Mouse (Mus musculus): ENCODE results near the gene Pacrg. TPM values are rescaled to one million over a fixed set of nuclear protein-coding genes. Genes with fewer than 3 reads are reported as not detected.

Gene Pacrg
- polyA plus RNA-seq, 1 experiment from 2014 or later: 9.2 TPM

DNA sequence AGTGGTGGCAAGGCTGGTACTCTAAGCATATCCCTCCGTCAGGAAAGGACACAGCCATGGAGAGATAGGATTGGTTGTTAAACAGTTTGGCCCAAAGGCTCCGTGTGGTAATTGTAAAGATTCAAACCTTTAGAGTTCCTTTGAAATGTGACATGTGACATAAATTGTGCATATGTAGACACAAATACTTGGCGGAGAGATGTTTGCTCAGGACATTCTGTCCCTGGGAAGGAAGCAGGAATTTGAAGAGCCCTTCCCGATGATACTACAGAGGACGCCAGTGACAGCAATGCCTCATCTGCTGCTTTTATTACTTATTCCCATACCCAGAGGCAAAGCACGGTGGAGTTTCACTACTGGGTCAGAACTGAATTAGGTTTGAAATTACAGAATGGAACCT, 374.6 kb downstream of the Pacrg start:
- Histone ChIP-seq H3K9me3 (ENCODE audit: control insufficient read depth, low read length) (no peaks in the 10 kb centered on the region), H3K27ac (replicated peaks; ENCODE audit: low read depth, low read length) (no peak overlapping the region), H3K27me3 (ENCODE audit: control insufficient read depth, insufficient read depth, low read length) (no peaks in the 10 kb centered on the region), H3K4me1 (ENCODE audit: control insufficient read depth, insufficient read depth, low read length) (no peaks in the 10 kb centered on the region), H3K9ac (replicated peaks; ENCODE audit: low read length) (no peak overlapping the region), H3K4me3 (replicated peaks; ENCODE audit: low read depth, low read length) (no peak overlapping the region), H3K4me2 (ENCODE audit: low read length) (no peak overlapping the region), H3K36me3 (ENCODE audit: control insufficient read depth, insufficient read depth, low read length) (no peaks in the 10 kb centered on the region)
- no peak for ATAC-seq (ENCODE audit: low FRiP score, low TSS enrichment)
- DNase-seq: no peak
- WGBS: 78% methylated on average over 6 of the region's 6 CpGs

DNA sequence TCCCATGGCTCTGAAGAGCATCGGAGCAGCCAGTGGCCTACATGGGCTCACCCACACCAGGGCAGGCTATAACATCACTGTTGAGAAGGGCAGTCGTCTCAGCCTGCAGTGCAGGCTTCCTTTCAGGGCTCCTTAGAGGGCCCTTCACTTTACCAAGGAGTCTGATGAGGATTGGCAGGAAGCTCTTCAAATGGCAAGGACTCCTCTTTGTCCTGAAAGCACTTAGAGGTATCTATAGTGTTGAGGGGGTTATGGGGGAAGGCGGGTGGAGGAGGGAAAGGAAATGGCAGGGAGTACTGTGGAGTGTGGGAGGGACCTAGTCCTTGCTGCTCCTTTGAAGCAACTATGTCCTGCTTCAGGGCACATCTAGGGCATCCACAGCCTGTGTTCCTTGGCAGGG, 375.4 kb downstream of the Pacrg start:
- Histone ChIP-seq H3K27ac (replicated peaks; ENCODE audit: low read depth, low read length) (no peak overlapping the region), H3K4me1 (ENCODE audit: control insufficient read depth, insufficient read depth, low read length) (no peaks in the 10 kb centered on the region), H3K4me2 (ENCODE audit: low read length) (no peak overlapping the region), H3K27me3 (ENCODE audit: control insufficient read depth, insufficient read depth, low read length) (no peaks in the 10 kb centered on the region), H3K4me3 (replicated peaks; ENCODE audit: low read depth, low read length) (no peak overlapping the region), H3K36me3 (ENCODE audit: control insufficient read depth, insufficient read depth, low read length) (no peaks in the 10 kb centered on the region), H3K9ac (replicated peaks; ENCODE audit: low read length) (no peak overlapping the region), H3K9me3 (ENCODE audit: control insufficient read depth, low read length) (no peaks in the 10 kb centered on the region)
- no peak for DNase-seq
- 79% methylated on average over 3 of the region's 3 CpGs for WGBS
- ATAC-seq (ENCODE audit: low FRiP score, low TSS enrichment): no peak

DNA sequence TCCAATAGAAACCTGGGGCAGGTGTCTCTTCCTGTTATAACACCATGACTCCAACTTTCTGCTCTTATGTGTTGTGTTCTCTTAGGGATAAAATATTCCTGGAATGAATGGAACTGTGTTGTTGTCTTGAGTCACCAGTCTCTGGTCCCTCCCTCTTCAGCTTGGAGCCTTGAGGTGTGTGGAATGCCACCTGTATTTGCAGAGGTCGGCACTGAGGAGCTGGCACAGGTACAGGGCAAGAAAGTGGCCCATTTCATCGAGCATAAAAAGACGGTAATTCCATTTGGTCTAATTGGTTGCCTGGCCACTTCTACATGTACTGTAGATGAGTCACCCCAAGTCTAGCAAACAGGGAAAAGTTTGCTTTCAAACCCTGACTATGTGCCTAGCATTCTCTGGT, 376.5 kb downstream of the Pacrg start:
- Histone ChIP-seq H3K27me3 (ENCODE audit: control insufficient read depth, insufficient read depth, low read length) (no peaks in the 10 kb centered on the region), H3K9ac (replicated peaks; ENCODE audit: low read length) (no peak overlapping the region), H3K9me3 (ENCODE audit: control insufficient read depth, low read length) (no peaks in the 10 kb centered on the region), H3K4me1 (ENCODE audit: control insufficient read depth, insufficient read depth, low read length) (no peaks in the 10 kb centered on the region), H3K27ac (replicated peaks; ENCODE audit: low read depth, low read length) (no peak overlapping the region), H3K4me3 (replicated peaks; ENCODE audit: low read depth, low read length) (no peak overlapping the region), H3K36me3 (ENCODE audit: control insufficient read depth, insufficient read depth, low read length) (no peaks in the 10 kb centered on the region), H3K4me2 (ENCODE audit: low read length) (no peak overlapping the region)
- no peak for ATAC-seq (ENCODE audit: low FRiP score, low TSS enrichment)
- no peak for DNase-seq
- WGBS: 83% methylated on average over 3 of the region's 3 CpGs

DNA sequence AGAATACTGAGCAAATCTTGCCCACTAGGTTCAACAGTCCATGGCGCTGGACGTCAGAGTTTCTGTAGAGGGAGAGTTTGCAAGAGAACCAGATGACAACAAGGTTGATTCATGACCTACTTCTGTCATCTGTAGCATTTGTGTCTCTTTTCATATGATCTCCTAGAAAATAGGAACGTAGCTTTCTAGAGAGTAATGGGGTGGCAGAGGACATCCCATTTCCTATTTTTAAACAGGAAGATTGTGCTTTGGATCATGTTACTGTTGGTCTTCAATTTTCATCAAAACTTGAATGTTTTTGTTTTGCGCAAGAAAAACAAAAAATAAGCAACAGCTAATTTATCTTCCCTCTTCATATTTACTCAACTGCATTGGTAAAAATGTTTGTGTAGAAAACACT, 379.2 kb downstream of the Pacrg start:
- Histone ChIP-seq H3K27ac (replicated peaks; ENCODE audit: low read depth, low read length) (no peak overlapping the region), H3K4me2 (ENCODE audit: low read length) (no peak overlapping the region), H3K9ac (replicated peaks; ENCODE audit: low read length) (no peak overlapping the region), H3K36me3 (ENCODE audit: control insufficient read depth, insufficient read depth, low read length) (no peaks in the 10 kb centered on the region), H3K4me3 (replicated peaks; ENCODE audit: low read depth, low read length) (no peak overlapping the region), H3K4me1 (ENCODE audit: control insufficient read depth, insufficient read depth, low read length) (no peaks in the 10 kb centered on the region), H3K27me3 (ENCODE audit: control insufficient read depth, insufficient read depth, low read length) (no peaks in the 10 kb centered on the region), H3K9me3 (ENCODE audit: control insufficient read depth, low read length) (no peaks in the 10 kb centered on the region)
- ATAC-seq (ENCODE audit: low FRiP score, low TSS enrichment) (no peak), DNase-seq (no peak)
- WGBS: 90% methylated on average over 4 of the region's 4 CpGs

DNA sequence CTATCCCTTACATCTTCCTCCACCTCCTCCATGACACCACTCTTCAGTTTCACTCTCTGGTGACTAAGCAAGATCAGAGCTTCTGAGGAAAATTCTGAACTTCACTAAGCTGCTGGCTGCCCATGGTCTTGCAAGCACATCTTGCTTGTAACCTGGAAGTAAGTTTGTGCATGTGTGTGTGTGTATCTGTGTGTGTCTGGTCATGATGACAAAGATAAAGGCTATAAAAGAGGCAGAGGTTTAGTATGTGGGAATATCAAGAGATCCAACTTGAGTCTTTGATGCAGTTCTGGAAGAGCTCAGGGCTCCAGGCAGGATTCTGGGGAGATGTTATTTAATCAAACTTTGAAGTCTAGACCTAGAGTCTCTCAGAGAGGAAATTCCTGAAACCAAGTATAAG, 381.4 kb downstream of the Pacrg start:
- Histone ChIP-seq H3K27me3 (ENCODE audit: control insufficient read depth, insufficient read depth, low read length) (no peaks in the 10 kb centered on the region), H3K4me3 (replicated peaks; ENCODE audit: low read depth, low read length) (no peak overlapping the region), H3K4me2 (ENCODE audit: low read length) (no peak overlapping the region), H3K9ac (replicated peaks; ENCODE audit: low read length) (no peak overlapping the region), H3K4me1 (ENCODE audit: control insufficient read depth, insufficient read depth, low read length) (no peaks in the 10 kb centered on the region), H3K27ac (replicated peaks; ENCODE audit: low read depth, low read length) (no peak overlapping the region), H3K36me3 (ENCODE audit: control insufficient read depth, insufficient read depth, low read length) (no peaks in the 10 kb centered on the region), H3K9me3 (ENCODE audit: control insufficient read depth, low read length) (no peaks in the 10 kb centered on the region)
- no peak for ATAC-seq (ENCODE audit: low FRiP score, low TSS enrichment)
- DNase-seq: no peak

DNA sequence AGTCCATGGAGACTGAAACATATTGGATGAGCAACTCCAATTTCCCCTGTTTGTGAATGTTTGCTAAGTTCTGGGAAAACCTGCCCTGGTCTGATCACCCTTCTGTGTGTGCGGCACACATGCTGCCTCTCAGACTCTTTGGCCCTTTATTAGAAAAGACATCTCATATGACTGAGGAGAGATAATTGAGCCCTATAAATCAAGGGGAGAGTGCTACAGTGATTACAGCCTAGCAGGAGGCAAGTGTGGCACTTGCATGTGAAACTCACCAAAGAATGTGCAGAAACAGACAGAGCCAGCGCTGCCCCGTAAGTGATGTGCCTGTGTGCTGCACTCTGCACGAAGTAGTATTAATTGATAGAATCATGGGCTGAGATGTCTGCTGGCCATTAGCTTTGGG, 383.7 kb downstream of the Pacrg start:
- H3K9me3 ChIP-seq (ENCODE audit: control insufficient read depth, low read length): no peaks in the 10 kb centered on the region
- no peak overlapping the region for H3K4me2 ChIP-seq (ENCODE audit: low read length)
- H3K4me1 ChIP-seq (ENCODE audit: control insufficient read depth, insufficient read depth, low read length): peaks cover 7% of the 10 kb centered on the region
- WGBS: 92% methylated on average over 4 of the region's 4 CpGs
- H3K27ac ChIP-seq (replicated peaks; ENCODE audit: low read depth, low read length): no peak overlapping the region
- no peaks in the 10 kb centered on the region for H3K27me3 ChIP-seq (ENCODE audit: control insufficient read depth, insufficient read depth, low read length)
- no peaks in the 10 kb centered on the region for H3K36me3 ChIP-seq (ENCODE audit: control insufficient read depth, insufficient read depth, low read length)
- no peak for DNase-seq
- no peak overlapping the region for H3K9ac ChIP-seq (replicated peaks; ENCODE audit: low read length)
- ATAC-seq (ENCODE audit: low FRiP score, low TSS enrichment): no peak
- H3K4me3 ChIP-seq (replicated peaks; ENCODE audit: low read depth, low read length): no peak overlapping the region

DNA sequence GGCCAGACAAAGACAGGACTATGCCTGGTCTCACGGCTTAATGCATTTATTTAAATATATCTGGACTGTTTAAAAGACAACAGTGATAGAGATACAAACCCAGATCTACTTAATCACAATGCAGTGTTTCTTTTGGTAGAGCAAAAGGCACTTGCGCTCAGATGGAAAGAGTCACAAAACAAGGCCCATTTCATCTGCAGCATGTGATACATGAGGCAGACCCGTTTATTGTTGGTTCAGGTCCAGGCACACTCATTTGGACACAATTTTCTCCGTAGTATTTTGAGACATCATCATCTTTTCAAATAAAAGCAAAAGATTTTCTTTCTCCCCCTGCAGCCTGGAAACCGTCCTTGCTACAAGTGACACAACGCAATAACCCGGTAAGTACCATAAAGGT, 384.1 kb downstream of the Pacrg start:
- no peaks in the 10 kb centered on the region for H3K9me3 ChIP-seq (ENCODE audit: control insufficient read depth, low read length)
- H3K27me3 ChIP-seq (ENCODE audit: control insufficient read depth, insufficient read depth, low read length): no peaks in the 10 kb centered on the region
- no peak overlapping the region for H3K27ac ChIP-seq (replicated peaks; ENCODE audit: low read depth, low read length)
- H3K36me3 ChIP-seq (ENCODE audit: control insufficient read depth, insufficient read depth, low read length): no peaks in the 10 kb centered on the region
- H3K9ac ChIP-seq (replicated peaks; ENCODE audit: low read length): no peak overlapping the region
- no peak overlapping the region for H3K4me2 ChIP-seq (ENCODE audit: low read length)
- DNase-seq: no peak
- peaks cover 11% of the 10 kb centered on the region for H3K4me1 ChIP-seq (ENCODE audit: control insufficient read depth, insufficient read depth, low read length)
- H3K4me3 ChIP-seq (replicated peaks; ENCODE audit: low read depth, low read length): no peak overlapping the region
- no peak for ATAC-seq (ENCODE audit: low FRiP score, low TSS enrichment)
- WGBS: 88% methylated on average over 7 of the region's 7 CpGs

DNA sequence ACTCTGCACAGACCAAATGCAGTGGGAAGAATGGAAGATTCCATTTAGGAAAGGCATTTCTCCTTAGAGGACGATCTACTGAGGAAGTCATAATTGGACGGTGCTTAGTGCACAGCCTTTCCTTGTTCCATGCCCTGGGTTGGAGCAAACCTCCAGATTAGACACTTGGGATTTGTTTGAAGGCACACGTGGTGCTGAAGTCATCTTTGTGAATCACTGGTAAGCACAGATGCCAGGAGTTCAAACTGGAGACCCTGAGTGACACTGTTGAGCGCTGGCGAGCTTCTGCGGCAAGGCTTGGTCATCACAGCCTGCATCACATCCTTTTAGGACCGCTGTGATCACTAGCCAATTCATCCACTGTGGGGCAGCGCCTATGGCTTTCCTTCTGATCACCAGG, 385.7 kb downstream of the Pacrg start:
- no peak overlapping the region for H3K4me2 ChIP-seq (ENCODE audit: low read length)

DNA sequence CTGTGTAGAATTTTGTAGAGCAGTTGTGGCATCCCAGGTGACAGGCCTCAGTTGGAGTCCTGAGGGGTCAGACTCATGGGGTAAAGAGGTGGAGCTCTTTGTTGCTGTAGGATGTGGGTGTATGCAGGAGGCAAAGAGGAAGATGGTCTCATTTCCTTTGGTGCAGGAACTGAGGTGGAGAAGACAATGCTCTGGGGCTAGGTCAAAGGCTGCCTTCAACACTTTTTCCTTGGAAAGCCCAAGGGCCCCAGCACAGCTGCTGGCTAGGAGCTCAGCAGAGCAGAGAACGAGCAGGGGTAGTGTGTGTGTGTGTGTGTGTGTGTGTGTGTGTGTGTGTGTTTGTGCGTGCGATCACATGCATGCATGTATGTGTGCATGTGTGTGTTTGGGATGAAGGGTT, 387.3 kb downstream of the Pacrg start:
- Histone ChIP-seq H3K4me2 (ENCODE audit: low read length) (no peak overlapping the region), H3K36me3 (ENCODE audit: control insufficient read depth, insufficient read depth, low read length) (no peaks in the 10 kb centered on the region), H3K9ac (replicated peaks; ENCODE audit: low read length) (no peak overlapping the region), H3K27me3 (ENCODE audit: control insufficient read depth, insufficient read depth, low read length) (no peaks in the 10 kb centered on the region), H3K4me3 (replicated peaks; ENCODE audit: low read depth, low read length) (no peak overlapping the region), H3K27ac (replicated peaks; ENCODE audit: low read depth, low read length) (no peak overlapping the region), H3K9me3 (ENCODE audit: control insufficient read depth, low read length) (no peaks in the 10 kb centered on the region), H3K4me1 (ENCODE audit: control insufficient read depth, insufficient read depth, low read length) (peaks cover 11% of the 10 kb centered on the region)
- 88% methylated on average over 3 of the region's 3 CpGs for WGBS
- no peak for ATAC-seq (ENCODE audit: low FRiP score, low TSS enrichment)
- no peak for DNase-seq

More for the DNA sequence above, 385.7 kb downstream of the Pacrg start:
- DNase-seq (no peak), ATAC-seq (ENCODE audit: low FRiP score, low TSS enrichment) (no peak)
- H3K27ac ChIP-seq (replicated peaks; ENCODE audit: low read depth, low read length): no peak overlapping the region
- no peak overlapping the region for H3K4me3 ChIP-seq (replicated peaks; ENCODE audit: low read depth, low read length)
- no peaks in the 10 kb centered on the region for H3K9me3 ChIP-seq (ENCODE audit: control insufficient read depth, low read length)
- H3K27me3 ChIP-seq (ENCODE audit: control insufficient read depth, insufficient read depth, low read length): no peaks in the 10 kb centered on the region
- H3K9ac ChIP-seq (replicated peaks; ENCODE audit: low read length): no peak overlapping the region
- WGBS: 94% methylated on average over 8 of the region's 8 CpGs
- peaks cover 11% of the 10 kb centered on the region for H3K4me1 ChIP-seq (ENCODE audit: control insufficient read depth, insufficient read depth, low read length)
- no peaks in the 10 kb centered on the region for H3K36me3 ChIP-seq (ENCODE audit: control insufficient read depth, insufficient read depth, low read length)
